Mouse (Mus musculus): ENCODE measurements around the gene Tcea3. TPM values are rescaled to one million over a fixed set of nuclear protein-coding genes. Genes with fewer than 3 reads are reported as not detected.

Gene Tcea3
- polyA plus RNA-seq, 1 experiment from 2014 or later, result 12.0 TPM

- WGBS, result 75% methylated on average over 9 of the region's 9 CpGs
- Histone ChIP-seq H3K4me3 (ENCODE audit: low read depth, low read length) (no peak overlapping the region), H3K27me3 (ENCODE audit: insufficient read depth, low read length) (peaks cover 13% of the 10 kb centered on the region), H3K36me3 (ENCODE audit: insufficient read depth) (peaks cover 27% of the 10 kb centered on the region; the same call in 1 of the 2 replicates), H3K4me2 (no peak overlapping the region), H3K9me3 (ENCODE audit: low read depth, low read length) (no peaks in the 10 kb centered on the region), H3K9ac (no peak overlapping the region), H3K27ac (ENCODE audit: low read depth) (no peak overlapping the region), H3K4me1 (ENCODE audit: insufficient read depth) (peaks cover 2% of the 10 kb centered on the region; the same call in 1 of the 2 replicates)
- no peak for DNase-seq
- no peak for ATAC-seq (ENCODE audit: insufficient read depth)
- TF ChIP-seq CTCF (IDR thresholded peaks at IDR 0.05; ENCODE audit: low read depth), result no peak
These were observed 8.4 kb upstream of the Tcea3 start for GRCm38 (mm10) chr4:136239111-136239510.

GRCm38 (mm10) chr4:136239622-136240021 lies 7.9 kb upstream of the Tcea3 start:
- 20% methylated on average over 8 of the region's 8 CpGs for WGBS
- Histone ChIP-seq H3K36me3 (ENCODE audit: insufficient read depth) (peaks cover 27% of the 10 kb centered on the region; the same call in 1 of the 2 replicates), H3K9me3 (ENCODE audit: low read depth, low read length) (no peaks in the 10 kb centered on the region), H3K4me3 (ENCODE audit: low read depth, low read length) (no peak overlapping the region), H3K9ac (no peak overlapping the region), H3K4me2 (no peak overlapping the region), H3K27ac (ENCODE audit: low read depth) (no peak overlapping the region), H3K4me1 (ENCODE audit: insufficient read depth) (peaks cover 2% of the 10 kb centered on the region; the same call in 1 of the 2 replicates), H3K27me3 (ENCODE audit: insufficient read depth, low read length) (peaks cover 13% of the 10 kb centered on the region)
- peak; percentile 46; the same call in 1 of the 2 replicates for ATAC-seq (ENCODE audit: insufficient read depth)
- peak; percentile 88 for DNase-seq
- peak; percentile 80 for TF ChIP-seq CTCF (IDR thresholded peaks at IDR 0.05; ENCODE audit: low read depth)

GRCm38 (mm10) chr4:136240123-136240522 lies 7.4 kb upstream of the Tcea3 start:
- 62% methylated on average over 14 of the region's 14 CpGs for WGBS
- TF ChIP-seq CTCF (IDR thresholded peaks at IDR 0.05; ENCODE audit: low read depth), result no peak
- H3K4me3 ChIP-seq (ENCODE audit: low read depth, low read length), result no peak overlapping the region

GRCm38 (mm10) chr4:136240955-136241354 lies 6.6 kb upstream of the Tcea3 start:
- Histone ChIP-seq H3K36me3 (ENCODE audit: insufficient read depth) (peaks cover 27% of the 10 kb centered on the region; the same call in 1 of the 2 replicates), H3K27me3 (ENCODE audit: insufficient read depth, low read length) (peaks cover 21% of the 10 kb centered on the region), H3K9ac (no peak overlapping the region), H3K4me1 (ENCODE audit: insufficient read depth) (peaks cover 2% of the 10 kb centered on the region; the same call in 1 of the 2 replicates), H3K4me3 (ENCODE audit: low read depth, low read length) (no peak overlapping the region), H3K27ac (ENCODE audit: low read depth) (no peak overlapping the region), H3K4me2 (no peak overlapping the region), H3K9me3 (ENCODE audit: low read depth, low read length) (no peaks in the 10 kb centered on the region)
- no peak for DNase-seq
- WGBS, result 56% methylated on average over 8 of the region's 8 CpGs
- no peak for TF ChIP-seq CTCF (IDR thresholded peaks at IDR 0.05; ENCODE audit: low read depth)
- no peak for ATAC-seq (ENCODE audit: insufficient read depth)

More at GRCm38 (mm10) chr4:136240123-136240522, 7.4 kb upstream of the Tcea3 start:
- Histone ChIP-seq H3K9ac (no peak overlapping the region), H3K9me3 (ENCODE audit: low read depth, low read length) (no peaks in the 10 kb centered on the region), H3K36me3 (ENCODE audit: insufficient read depth) (peaks cover 27% of the 10 kb centered on the region; the same call in 1 of the 2 replicates), H3K4me1 (ENCODE audit: insufficient read depth) (peaks cover 2% of the 10 kb centered on the region; the same call in 1 of the 2 replicates), H3K27ac (ENCODE audit: low read depth) (no peak overlapping the region), H3K4me2 (no peak overlapping the region), H3K27me3 (ENCODE audit: insufficient read depth, low read length) (peaks cover 13% of the 10 kb centered on the region)
- DNase-seq (no peak), ATAC-seq (ENCODE audit: insufficient read depth) (no peak)

- H3K36me3 ChIP-seq (ENCODE audit: insufficient read depth), result peaks cover 27% of the 10 kb centered on the region; the same call in 1 of the 2 replicates
- H3K27me3 ChIP-seq (ENCODE audit: insufficient read depth, low read length), result peaks cover 33% of the 10 kb centered on the region
- peak; percentile 67 for TF ChIP-seq CTCF (IDR thresholded peaks at IDR 0.05; ENCODE audit: low read depth)
- peaks cover 6% of the 10 kb centered on the region; the same call in 1 of the 2 replicates for H3K4me1 ChIP-seq (ENCODE audit: insufficient read depth)
- 44% methylated on average over 8 of the region's 8 CpGs for WGBS
- H3K27ac ChIP-seq (ENCODE audit: low read depth), result no peak overlapping the region
- DNase-seq (peak; percentile 58), ATAC-seq (ENCODE audit: insufficient read depth) (no peak)
- H3K4me3 ChIP-seq (ENCODE audit: low read depth, low read length), result no peak overlapping the region
- H3K4me2 ChIP-seq, result no peak overlapping the region
- no peaks in the 10 kb centered on the region for H3K9me3 ChIP-seq (ENCODE audit: low read depth, low read length)
- H3K9ac ChIP-seq, result no peak overlapping the region
These were observed 5.3 kb upstream of the Tcea3 start for GRCm38 (mm10) chr4:136242065-136242703.

- no peak overlapping the region for H3K4me3 ChIP-seq (ENCODE audit: low read depth, low read length)
- H3K27ac ChIP-seq (ENCODE audit: low read depth), result no peak overlapping the region
- H3K4me1 ChIP-seq (ENCODE audit: insufficient read depth), result peaks cover 11% of the 10 kb centered on the region; the same call in 1 of the 2 replicates
- no peaks in the 10 kb centered on the region for H3K9me3 ChIP-seq (ENCODE audit: low read depth, low read length)
- WGBS, result 78% methylated on average over 7 of the region's 7 CpGs
- H3K36me3 ChIP-seq (ENCODE audit: insufficient read depth), result peaks cover 27% of the 10 kb centered on the region; the same call in 1 of the 2 replicates
- no peak overlapping the region for H3K4me2 ChIP-seq
- no peak overlapping the region for H3K9ac ChIP-seq
- ATAC-seq (ENCODE audit: insufficient read depth) (no peak), DNase-seq (no peak)
- no peak for TF ChIP-seq CTCF (IDR thresholded peaks at IDR 0.05; ENCODE audit: low read depth)
- peaks cover 37% of the 10 kb centered on the region for H3K27me3 ChIP-seq (ENCODE audit: insufficient read depth, low read length)
These were observed 4.8 kb upstream of the Tcea3 start for GRCm38 (mm10) chr4:136242728-136243127.

GRCm38 (mm10) chr4:136244208-136244607 lies 3.3 kb upstream of the Tcea3 start:
- Histone ChIP-seq H3K4me2 (no peak overlapping the region), H3K9me3 (ENCODE audit: low read depth, low read length) (no peaks in the 10 kb centered on the region), H3K27me3 (ENCODE audit: insufficient read depth, low read length) (peaks cover 40% of the 10 kb centered on the region), H3K9ac (no peak overlapping the region), H3K36me3 (ENCODE audit: insufficient read depth) (peaks cover 18% of the 10 kb centered on the region; the same call in 1 of the 2 replicates), H3K4me1 (ENCODE audit: insufficient read depth) (peaks cover 10% of the 10 kb centered on the region), H3K27ac (ENCODE audit: low read depth) (no peak overlapping the region), H3K4me3 (ENCODE audit: low read depth, low read length) (no peak overlapping the region)
- DNase-seq (no peak), ATAC-seq (ENCODE audit: insufficient read depth) (no peak)
- TF ChIP-seq CTCF (IDR thresholded peaks at IDR 0.05; ENCODE audit: low read depth), result no peak
- 60% methylated on average over 7 of the region's 7 CpGs for WGBS

Measured in lung, embryonic 14.5 days (tissue).